Comparison of ENCODE assay signal across 10 mouse cellular contexts in genomic region chr2:115813316-115813715, GRCm38 (mm10).
DNase-seq lines count a peak whose midpoint lies in the region; ATAC-seq lines count a peak whose summit lies in the region.
"Had no signal": no experiment of that assay in that cellular context is flagged by ENCODE, and none has a peak within 500 bp of the region (broad histone marks: within the 10 kb centered on the region; RNA-seq: fewer than 3 reads in every experiment).

No protein-coding gene starts in this region.

- H3K27ac ChIP-seq in heart, embryonic 12.5 days (ENCODE audit: poor library complexity, severe bottlenecking), result peak overlapping the region; percentile 8; the same call in 1 of the 2 replicates
- H3K27ac ChIP-seq: layer of hippocampus, adult 2 months had no signal

- H3K9me3 ChIP-seq in heart, embryonic 12.5 days (replicated peaks), result no peaks in the 10 kb centered on the region

- peak overlapping the region; percentile 51 for H3K4me2 ChIP-seq in heart, embryonic 12.5 days

- DNase-seq in heart, postnatal 10 days, result no peak
- peak; percentile 24 to 25 for DNase-seq in right cerebral cortex, postnatal 10 days (ENCODE audit: low spot score in 2 of 2)
- no peak for DNase-seq in right cerebral cortex, adult 2 months (ENCODE audit: low spot score in 2 of 2)
- DNase-seq in kidney, postnatal 10 days, result peak; percentile 56
- DNase-seq in retina, postnatal 1 day, result peak; percentile 59
- DNase-seq in lung, postnatal 36 days, result no peak
- DNase-seq in spleen, postnatal 10 days (ENCODE audit: low spot score in 2 of 2), result no peak
- DNase-seq: right cerebral cortex, adult 18-20 months had no signal

- H3K4me1 ChIP-seq in heart, embryonic 12.5 days (replicated peaks), result peaks cover 19% of the 10 kb centered on the region

- H3K36me3 ChIP-seq in heart, embryonic 12.5 days, result no peaks in the 10 kb centered on the region

- 26% methylated on average over 11 of the region's 11 CpGs for WGBS in heart, embryonic 12.5 days

- intact Hi-C loops in heart, postnatal 10 days (cut with DNase I), result no loop called here

- no peak overlapping the region for H3K4me3 ChIP-seq in heart, embryonic 12.5 days
- H3K4me3 ChIP-seq: layer of hippocampus, adult 2 months had no signal

- H3K9ac ChIP-seq in heart, embryonic 12.5 days, result no peak overlapping the region

- no peaks in the 10 kb centered on the region for H3K27me3 ChIP-seq in heart, embryonic 12.5 days (replicated peaks)

- no peak for ATAC-seq in heart, embryonic 12.5 days (ENCODE audit: insufficient number of reproducible peaks, low FRiP score)

Comparison
In these comparisons a context has a peak if more than half of its experiments do, and no peak if none do; other contexts are left out.
1. DNase-seq: peak in right cerebral cortex, postnatal 10 days (2 of 2), kidney, postnatal 10 days (single experiment) and retina, postnatal 1 day (single experiment); none in heart, postnatal 10 days (0 of 2), right cerebral cortex, adult 2 months (0 of 2), lung, postnatal 36 days (single experiment) and spleen, postnatal 10 days (0 of 2).